8 mouse cellular contexts compared by ENCODE assay signal in genomic region chr10:93051016-93051726, GRCm38 (mm10). TPM values are rescaled to one million over a fixed set of nuclear protein-coding genes. Genes with fewer than 3 reads are reported as not detected.
DNase-seq lines count a peak whose midpoint lies in the region; ATAC-seq and TF ChIP-seq lines count a peak whose summit lies in the region.

No protein-coding gene starts in this region.

- H3K4me1 ChIP-seq in hindbrain, embryonic 11.5 days (replicated peaks; ENCODE audit: control insufficient read depth, insufficient read depth, low read length): no peaks in the 10 kb centered on the region
- H3K4me1 ChIP-seq in lung, postnatal 0 days (ENCODE audit: insufficient read depth, low read depth, low read length): 0 out of 2 replicates have a peak, but pooled peaks cover 2% of the 10 kb centered on the region

- TF ChIP-seq EP300 in lung, postnatal 0 days (IDR thresholded peaks at IDR 0.05): peak; percentile 31; the same call in 1 of the 2 replicates

- no peaks in the 10 kb centered on the region for H3K27me3 ChIP-seq in hindbrain, embryonic 11.5 days (ENCODE audit: control insufficient read depth, insufficient read depth, low read length)
- no peaks in the 10 kb centered on the region for H3K27me3 ChIP-seq in lung, postnatal 0 days (replicated peaks; ENCODE audit: insufficient read depth, low read length)

- TF ChIP-seq CTCF in lung, postnatal 0 days (IDR thresholded peaks at IDR 0.05): peak; percentile 80

- peak; percentile 62 for DNase-seq in Muller cell, postnatal 12 days (ENCODE audit: inconsistent ontology term)
- peak; percentile 58 for DNase-seq in cerebellum, adult 9-11 months
- DNase-seq in frontal cortex, postnatal 10 days (ENCODE audit: low spot score in 2 of 2): peak; percentile 42 to 78
- peak; percentile 89 for DNase-seq in hindbrain, embryonic 11.5 days (ENCODE audit: low spot score)
- DNase-seq in layer of hippocampus, adult 9-11 months: peak; percentile 62
- peak; percentile 94 for DNase-seq in lung, postnatal 0 days (ENCODE audit: low spot score)
- peak; percentile 73 for DNase-seq in ovary, postnatal 36 days (ENCODE audit: low spot score)
- DNase-seq in thymus, postnatal 4 days: peak; percentile 92

- H3K27ac ChIP-seq in hindbrain, embryonic 11.5 days (ENCODE audit: low read depth, low read length): no peak overlapping the region
- H3K27ac ChIP-seq in lung, postnatal 0 days (ENCODE audit: low read length): no peak overlapping the region

- H3K4me2 ChIP-seq in hindbrain, embryonic 11.5 days (replicated peaks; ENCODE audit: low read depth, low read length): no peak overlapping the region
- peak overlapping the region; percentile 49 for H3K4me2 ChIP-seq in lung, postnatal 0 days (replicated peaks; ENCODE audit: low read depth, low read length)

- H3K36me3 ChIP-seq in hindbrain, embryonic 11.5 days (ENCODE audit: control insufficient read depth, insufficient read depth, low read length): no peaks in the 10 kb centered on the region
- H3K36me3 ChIP-seq in lung, postnatal 0 days (ENCODE audit: insufficient read depth, low read length): no peaks in the 10 kb centered on the region

- 37% methylated on average over 13 of the region's 13 CpGs for WGBS in hindbrain, embryonic 11.5 days
- WGBS in lung, postnatal 0 days: 25% methylated on average over 13 of the region's 13 CpGs

- no peak overlapping the region for H3K9ac ChIP-seq in hindbrain, embryonic 11.5 days (ENCODE audit: low read depth, low read length)
- no peak overlapping the region for H3K9ac ChIP-seq in lung, postnatal 0 days (replicated peaks; ENCODE audit: low read depth)

- no peaks in the 10 kb centered on the region for H3K9me3 ChIP-seq in hindbrain, embryonic 11.5 days (ENCODE audit: control insufficient read depth, low read length)
- H3K9me3 ChIP-seq in lung, postnatal 0 days (ENCODE audit: low read length): no peaks in the 10 kb centered on the region

- H3K4me3 ChIP-seq in hindbrain, embryonic 11.5 days (ENCODE audit: low read depth, low read length): no peak overlapping the region
- no peak overlapping the region for H3K4me3 ChIP-seq in lung, postnatal 0 days (ENCODE audit: low read depth, low read length)

- no peak for ATAC-seq in hindbrain, embryonic 11.5 days (ENCODE audit: low FRiP score)
- ATAC-seq in lung, postnatal 0 days: peak; percentile 78

RNA-seq across cellular contexts. Expression of gene Cfap54, which starts 30.2 kb away (rescaled TPM):
- 0.82 and 2.4 TPM in 2 replicates for polyA plus RNA-seq in hindbrain, embryonic 11.5 days (2014; fragmentation: Nextera tagmentation; extraction: Ambion mirVana)
- polyA plus RNA-seq in lung, postnatal 0 days (2015; fragmentation: Nextera tagmentation; extraction: Ambion mirVana): 5.4 and 6.2 TPM in 2 replicates
